Mouse (Mus musculus): ENCODE data around the gene Akain1.

DNA sequence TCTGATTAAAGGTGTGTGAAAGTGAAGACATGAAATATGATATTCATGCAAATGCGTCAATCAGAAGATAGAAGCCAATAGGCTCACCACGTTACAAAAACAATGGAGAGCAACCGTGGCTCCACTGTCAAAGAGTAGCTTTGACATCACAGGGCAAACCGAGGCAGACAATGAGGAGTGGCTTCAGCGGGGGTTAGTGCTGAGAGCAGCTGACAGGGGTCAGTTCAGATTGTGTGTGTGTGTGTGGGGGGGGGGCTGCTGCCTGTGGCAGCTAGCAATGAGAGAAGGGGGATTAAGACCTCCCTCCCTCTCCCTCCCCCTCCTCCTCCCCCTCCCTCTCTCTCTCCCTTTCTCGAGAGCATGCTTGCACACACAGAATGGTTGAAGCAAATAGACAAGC is 60.3 kb downstream of the Akain1 start:
- TF ChIP-seq CHD2 (IDR thresholded peaks at IDR 0.05; ENCODE audit: low read length) (no peak), ZNF384 (IDR thresholded peaks at IDR 0.05; ENCODE audit: low read depth, low read length) (no peak), ETS1 (conservative IDR thresholded peaks at IDR 0.05; ENCODE audit: low read depth, low read length) (no peak), POLR2A (IDR thresholded peaks at IDR 0.05; ENCODE audit: low read depth, low read length) (no peak), CTCF (conservative IDR thresholded peaks at IDR 0.05 in 1 of 2, IDR thresholded peaks at IDR 0.05 in 1 of 2; ENCODE audit: low read depth in 2 of 2, low read length in 2 of 2) (no peak), E2F4 (IDR thresholded peaks at IDR 0.05; ENCODE audit: insufficient replicate concordance, low read depth, low read length) (no peak), ZMIZ1 (IDR thresholded peaks at IDR 0.05; ENCODE audit: low read depth, low read length) (no peak), MAFK (IDR thresholded peaks at IDR 0.05; ENCODE audit: insufficient replicate concordance, low read length) (no peak), JUN (IDR thresholded peaks at IDR 0.05; ENCODE audit: insufficient read depth, low read depth, low read length) (no peak), JUND (conservative IDR thresholded peaks at IDR 0.05; ENCODE audit: low read depth, low read length) (no peak), NELFE (IDR thresholded peaks at IDR 0.05; ENCODE audit: low read depth, low read length) (no peak), BHLHE40 (IDR thresholded peaks at IDR 0.05; ENCODE audit: low read depth, low read length) (no peak), MEF2A (IDR thresholded peaks at IDR 0.05; ENCODE audit: borderline replicate concordance, low read depth, low read length) (no peak)
